Mouse (Mus musculus) heart, adult 2 months (tissue): ENCODE data around the gene Zbtb3. TPM values are rescaled to one million over a fixed set of nuclear protein-coding genes. Genes with fewer than 3 reads are reported as not detected.
A peak's percentile ranks its signal among the peaks of the same experiment; 100 is the strongest.

Experiments used
- DNase-seq, 2 experiments: peaks; one replicate each; pipeline ENCODE4 v3.0.0; 2021
- H3K27ac ChIP-seq: fragments of 200-600 bp; 2 replicates; pipeline ENCODE4 v1.8.1; 2022
- H3K27me3 ChIP-seq: fragments of 200-500 bp; 2 replicates; pipeline ENCODE4 v1.6.1; 2012; ENCODE audit warnings: mild to moderate bottlenecking, low read length, inconsistent platforms, mixed read lengths; ENCODE audit not compliant: control insufficient read depth, insufficient read depth
- H3K36me3 ChIP-seq: fragments of 200-500 bp; 2 replicates; pipeline ENCODE4 v1.6.1; 2012; ENCODE audit warnings: low read length, inconsistent platforms; ENCODE audit not compliant: control insufficient read depth, insufficient read depth
- H3K4me1 ChIP-seq: fragments of 200-500 bp; 2 replicates; pipeline ENCODE4 v1.6.1; 2011; ENCODE audit warnings: low read length; ENCODE audit not compliant: control insufficient read depth, insufficient read depth
- H3K4me3 ChIP-seq: fragments of 200-600 bp; 2 replicates; pipeline ENCODE4 v1.8.1; 2022
- H3K79me2 ChIP-seq: fragments of 200-500 bp; replicated peaks from 2 replicates; pipeline ENCODE4 v1.6.1; 2012; ENCODE audit warnings: mild to moderate bottlenecking, inconsistent platforms, low read length, moderate library complexity, mixed read lengths; ENCODE audit not compliant: control insufficient read depth, insufficient read depth
- H3K9ac ChIP-seq: fragments of 200-500 bp; 2 replicates; pipeline ENCODE4 v1.6.1; 2012; ENCODE audit warnings: low read depth, mild to moderate bottlenecking, control low read depth, inconsistent platforms, low read length, mixed read lengths
- CTCF ChIP-seq: fragments of 200-600 bp; IDR thresholded peaks from 2 replicates; pipeline ENCODE4 v1.8.1; 2022; ENCODE audit warnings: antibody characterized with exemption, mild to moderate bottlenecking, moderate library complexity
- EP300 ChIP-seq: fragments of 200-500 bp; IDR thresholded peaks from 2 replicates; pipeline ENCODE4 v1.6.1; 2011; ENCODE audit warnings: low read depth, low read length, control low read depth; ENCODE audit not compliant: insufficient read depth
- POLR2A ChIP-seq: fragments of 200-500 bp; IDR thresholded peaks from 2 replicates; pipeline ENCODE4 v1.6.1; 2011; ENCODE audit warnings: mild to moderate bottlenecking, low read depth, low read length, control low read depth; ENCODE audit not compliant: insufficient read depth
- WGBS: fragments of 180-500 bp; shearing (Covaris S2); methylation state at CpG from one replicate; pipeline ENCODE4 v1.1.7; 2018; 5-methylcytosine and 5-hydroxymethylcytosine counted together
- intact Hi-C: fragments of 180-260 bp; cut with DNase I; formaldehyde crosslinking; loops from one replicate; pipeline ENCODE4 v1.15.1; 2025
- long read RNA-seq: library from polyadenylated mRNA; stranded (forward); transcript quantifications from one replicate; pipeline ENCODE4 v2.0.0, GENCODE M21; 2021
- polyA plus RNA-seq: library from polyadenylated mRNA; depleted of rRNA; stranded (reverse); fragments of >200 nt; gene quantifications from 2 replicates; pipeline ENCODE4 v1.2.3, GENCODE M21; 2012; rRNA removed
- total RNA-seq, 2 experiments: library from RNA; stranded (reverse); gene quantifications; 2 replicates each; pipeline ENCODE4 v1.2.3; 2021

Zbtb3 gene
- total RNA-seq (1 to 10 TPM; 1.4 to 1.5 TPM), polyA plus RNA-seq (2.0 and 2.5 TPM in 2 replicates)
- long read RNA-seq = 0 reads

DNA sequence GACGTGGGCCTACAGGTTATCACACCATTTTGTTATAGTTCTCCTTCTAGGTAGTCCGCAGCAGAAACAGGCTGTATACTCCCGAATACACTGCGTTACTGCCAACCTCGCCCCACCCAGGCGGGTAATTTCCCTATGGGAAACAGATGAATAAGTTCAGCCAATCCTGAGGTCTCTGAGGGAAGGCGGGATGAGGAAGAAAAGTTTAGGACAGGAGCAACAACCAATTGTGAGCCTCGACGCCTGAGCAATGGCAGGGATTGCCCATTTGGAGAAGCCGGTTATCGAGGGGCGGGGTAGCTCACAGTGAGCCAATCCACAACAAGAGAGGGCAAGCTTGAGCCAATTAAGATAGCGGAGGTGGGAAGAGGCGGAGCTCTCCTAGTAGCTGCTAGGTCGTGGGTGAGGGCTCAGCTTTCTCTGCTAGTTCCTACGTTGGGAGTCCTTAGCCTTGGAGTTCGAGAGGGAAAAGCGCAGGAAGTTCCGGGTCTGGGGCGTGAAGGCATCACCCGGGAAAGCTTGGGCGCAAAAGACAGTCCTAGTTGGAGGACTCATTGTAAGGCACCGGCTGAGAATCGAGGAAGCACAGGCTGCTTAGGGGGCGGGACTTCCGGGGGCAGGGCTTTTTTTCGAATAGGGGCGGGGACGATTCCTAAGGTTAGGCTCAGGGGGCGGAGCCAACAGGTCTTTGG lies at the start of gene Zbtb3:
Gene Zbtb3 (plus strand): TSS at position 426 of the 692 bp plus-strand sequence.
- H3K27ac ChIP-seq = peak within 1 kb of the TSS; percentile 83
- peak; percentile 88 to 96 for DNase-seq
- intact Hi-C loops = loop anchor here (2.0 to 5.0 kb wide), 2 partner anchors 17 to 80 kb away; partner anchors contain the start of genes Slc3a2 and Ttc9c
- WGBS = 1% methylated on average over 30 of the region's 30 CpGs
- no peaks in the 10 kb centered on the region for H3K27me3 ChIP-seq
- H3K79me2 ChIP-seq = 0 out of 2 replicates have a peak, but pooled peaks cover 1% of the 10 kb centered on the region
- H3K9ac ChIP-seq = peak within 1 kb of the TSS; percentile 60
- H3K4me3 ChIP-seq = peak within 1 kb of the TSS; percentile 85
- no peaks in the 10 kb centered on the region; the same call in 1 of the 2 replicates for H3K36me3 ChIP-seq
- TF ChIP-seq CTCF = no peak
- TF ChIP-seq POLR2A = peak; percentile 94
- no peak; the same call in 1 of the 2 replicates for TF ChIP-seq EP300
- no peaks in the 10 kb centered on the region; the same call in none of the 2 replicates for H3K4me1 ChIP-seq

GRCm38 (mm10) chr19:8755652-8756051 lies 46.7 kb upstream of the Zbtb3 start:
- Histone ChIP-seq H3K4me3 (no peak overlapping the region), H3K36me3 (peaks cover 10% of the 10 kb centered on the region), H3K27ac (no peak overlapping the region), H3K9ac (no peak overlapping the region), H3K27me3 (no peaks in the 10 kb centered on the region), H3K79me2 (peaks cover 7% of the 10 kb centered on the region), H3K4me1 (peaks cover 4% of the 10 kb centered on the region)
- TF ChIP-seq POLR2A (no peak), EP300 (no peak)
- no peak for DNase-seq
- intact Hi-C loops = loop anchor here (1.0 to 5.0 kb wide), 3 partner anchors 14 to 62 kb away; partner anchors contain the start of genes Stx5a, Tmem179b and Ttc9c
- 47% methylated on average over 3 of the region's 3 CpGs for WGBS

GRCm38 (mm10) chr19:8756635-8757387 lies 45.5 kb upstream of the Zbtb3 start, which contains the start of gene Nxf1:
TSS of gene Nxf1 (plus strand) at chr19:8757073.
- Histone ChIP-seq H3K9ac (peak within 1 kb of the TSS; percentile 99), H3K4me3 (peak within 1 kb of the TSS; percentile 55)
- intact Hi-C loops = loop anchor here (1.0 to 5.0 kb wide), 3 partner anchors 16 to 60 kb away; partner anchors contain the start of genes Stx5a, Tmem179b and Ttc9c

DNA sequence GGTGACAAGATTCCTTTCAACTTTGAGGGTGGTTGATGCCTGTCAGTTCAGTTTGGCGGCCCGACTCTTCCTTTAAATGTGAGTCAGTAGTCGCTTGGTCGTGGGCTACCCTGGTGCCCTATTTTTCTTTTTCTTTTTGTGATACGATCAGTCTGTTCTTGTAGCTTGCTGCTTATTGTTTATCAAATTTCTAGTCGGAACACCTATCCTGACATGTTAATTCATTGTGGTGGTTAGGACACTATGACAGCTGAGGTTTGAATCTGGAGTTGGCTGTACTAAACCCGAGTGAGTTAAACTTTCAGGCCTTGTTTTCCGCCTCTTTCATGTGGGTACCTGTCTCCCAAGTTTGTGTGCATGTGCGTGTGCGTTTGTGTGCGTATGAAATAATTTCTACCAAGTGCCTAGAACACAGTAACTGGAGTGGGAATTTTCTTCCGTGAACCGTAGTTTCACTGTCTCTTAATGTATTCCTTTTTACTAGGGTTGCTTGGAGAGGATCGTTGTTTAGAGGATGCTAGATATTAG lies 44.8 kb upstream of the Zbtb3 start:
- whole genome bisulfite sequencing = 1% methylated on average over 14 of the region's 14 CpGs
- Histone ChIP-seq H3K4me3 (peak overlapping the region; percentile 55), H3K36me3 (peaks cover 8% of the 10 kb centered on the region), H3K79me2 (peaks cover 7% of the 10 kb centered on the region), H3K27me3 (no peaks in the 10 kb centered on the region), H3K27ac (peak overlapping the region; percentile 90), H3K9ac (peak overlapping the region; percentile 99), H3K4me1 (peaks cover 4% of the 10 kb centered on the region)
- TF ChIP-seq POLR2A (no peak), CTCF (no peak), EP300 (no peak)
- no peak for DNase-seq
- intact Hi-C loops = loop anchor here (2.0 to 5.0 kb wide), 2 partner anchors 17 to 60 kb away; partner anchors contain the start of genes Tmem179b and Ttc9c

More at GRCm38 (mm10) chr19:8756635-8757387, 45.5 kb upstream of the Zbtb3 start, which contains the start of gene Nxf1:
- H3K79me2 ChIP-seq = peaks cover 7% of the 10 kb centered on the region
- under 1% methylated on average over 75 of the region's 75 CpGs for WGBS
- H3K4me1 ChIP-seq = peaks cover 4% of the 10 kb centered on the region
- peak; percentile 95 for DNase-seq
- peaks cover 8% of the 10 kb centered on the region for H3K36me3 ChIP-seq
- H3K27me3 ChIP-seq = no peaks in the 10 kb centered on the region
- H3K27ac ChIP-seq = peak within 1 kb of the TSS; percentile 90
- no peak for TF ChIP-seq EP300
- TF ChIP-seq POLR2A = peak; percentile 91

GRCm38 (mm10) chr19:8758899-8759298 lies 43.5 kb upstream of the Zbtb3 start:
- intact Hi-C loops = loop anchor here (5.0 kb wide), 1 partner anchor 58 kb away; the partner anchor contains the start of gene Ttc9c
- H3K27ac ChIP-seq = no peak overlapping the region
- no peak overlapping the region for H3K4me3 ChIP-seq
- H3K9ac ChIP-seq = no peak overlapping the region
- peaks cover 11% of the 10 kb centered on the region for H3K36me3 ChIP-seq
- no peaks in the 10 kb centered on the region for H3K27me3 ChIP-seq
- H3K4me1 ChIP-seq = peaks cover 4% of the 10 kb centered on the region
- 53% methylated on average over 2 of the region's 2 CpGs for WGBS
- no peak for DNase-seq
- H3K79me2 ChIP-seq = peaks cover 7% of the 10 kb centered on the region
- TF ChIP-seq POLR2A (no peak), CTCF (no peak), EP300 (no peak)
